Mouse (Mus musculus) spleen, adult 2 months (tissue): Measurements from ENCODE around the gene Dip2c. TPM values are rescaled to one million over a fixed set of nuclear protein-coding genes. Genes with fewer than 3 reads are reported as not detected.

Experiments used
- DNase-seq, 2 experiments: peaks; one replicate each; pipeline versions ENCODE4 v3.0.0 to v3.0.0-alpha.2; 2012 to 2021; ENCODE audit warnings: low spot score in 2 of 2, low read depth in 1 of 2
- H3K27ac ChIP-seq: fragments of 200-500 bp; 2 replicates; pipeline ENCODE4 v1.5.1; 2012; ENCODE audit warnings: low read length, inconsistent platforms; ENCODE audit not compliant: insufficient read depth
- H3K27me3 ChIP-seq: fragments of 200-500 bp; 2 replicates; pipeline ENCODE4 v1.6.1; 2012; ENCODE audit warnings: mild to moderate bottlenecking, moderate library complexity, low read length, inconsistent platforms; ENCODE audit not compliant: control insufficient read depth, insufficient read depth
- H3K36me3 ChIP-seq: fragments of 200-500 bp; 2 replicates; pipeline ENCODE4 v1.6.1; 2012; ENCODE audit warnings: mild to moderate bottlenecking, low read length, inconsistent platforms; ENCODE audit not compliant: control insufficient read depth, insufficient read depth
- H3K4me1 ChIP-seq: fragments of 200-500 bp; 2 replicates; pipeline ENCODE4 v1.6.1; 2011; ENCODE audit warnings: inconsistent platforms; ENCODE audit not compliant: control insufficient read depth, insufficient read depth, insufficient read length
- H3K4me3 ChIP-seq: fragments of 200-500 bp; 2 replicates; pipeline ENCODE4 v1.5.1; 2011; ENCODE audit warnings: mild to moderate bottlenecking, inconsistent platforms; ENCODE audit not compliant: insufficient read depth, insufficient read length; ENCODE audit errors: extremely low read depth
- CTCF ChIP-seq: fragments of 200-500 bp; IDR thresholded peaks from 2 replicates; pipeline ENCODE4 v1.5.1; 2011; ENCODE audit warnings: mild to moderate bottlenecking, inconsistent platforms; ENCODE audit not compliant: insufficient read depth, insufficient read length, insufficient replicate concordance; ENCODE audit errors: extremely low read depth
- POLR2A ChIP-seq: fragments of 200-500 bp; IDR thresholded peaks from 2 replicates; pipeline ENCODE4 v1.6.1; 2011; ENCODE audit warnings: low read depth, low read length, inconsistent platforms
- WGBS: fragments of 180-500 bp; shearing (Covaris S2); methylation state at CpG from one replicate; pipeline ENCODE4 v1.1.7; 2018; 5-methylcytosine and 5-hydroxymethylcytosine counted together
- polyA plus RNA-seq: library from polyadenylated mRNA; depleted of rRNA; stranded (reverse); fragments of >200 nt; gene quantifications from 2 replicates; pipeline ENCODE4 v1.2.3, GENCODE M21; 2012

Dip2c gene
- polyA plus RNA-seq, 1 experiment: 2.3 TPM

GRCm38 (mm10) chr13:9319745-9320144, 43.4 kb downstream of the Dip2c start:
- 87% methylated on average over 2 of the region's 2 CpGs for WGBS
- Histone ChIP-seq H3K27ac (no peak overlapping the region), H3K36me3 (no peaks in the 10 kb centered on the region), H3K4me3 (no peak overlapping the region), H3K4me1 (no peaks in the 10 kb centered on the region), H3K27me3 (no peaks in the 10 kb centered on the region)
- TF ChIP-seq POLR2A (no peak), CTCF (no peak)
- DNase-seq: no peak

- Histone ChIP-seq H3K36me3 (no peaks in the 10 kb centered on the region), H3K4me1 (no peaks in the 10 kb centered on the region), H3K4me3 (no peak overlapping the region), H3K27me3 (no peaks in the 10 kb centered on the region), H3K27ac (no peak overlapping the region)
- DNase-seq: no peak
- WGBS: 75% methylated on average over 1 of the region's 1 CpGs
- TF ChIP-seq CTCF (no peak), POLR2A (no peak)
Observed at GRCm38 (mm10) chr13:9325262-9325661, 48.9 kb downstream of the Dip2c start.

- Histone ChIP-seq H3K4me1 (no peaks in the 10 kb centered on the region), H3K4me3 (no peak overlapping the region), H3K36me3 (no peaks in the 10 kb centered on the region), H3K27me3 (no peaks in the 10 kb centered on the region), H3K27ac (no peak overlapping the region)
- no peak for DNase-seq
- WGBS: 93% methylated on average over 1 of the region's 1 CpGs
- TF ChIP-seq POLR2A (no peak), CTCF (no peak)
Observed at GRCm38 (mm10) chr13:9329307-9329915, 53.1 kb downstream of the Dip2c start.

GRCm38 (mm10) chr13:9333187-9333586, 56.9 kb downstream of the Dip2c start:
- Histone ChIP-seq H3K27ac (no peak overlapping the region), H3K36me3 (no peaks in the 10 kb centered on the region), H3K27me3 (no peaks in the 10 kb centered on the region), H3K4me3 (no peak overlapping the region), H3K4me1 (no peaks in the 10 kb centered on the region)
- TF ChIP-seq CTCF: no peak
- TF ChIP-seq POLR2A: no peak
- no peak for DNase-seq

GRCm38 (mm10) chr13:9340293-9340692, 64.0 kb downstream of the Dip2c start:
- TF ChIP-seq POLR2A: no peak
- TF ChIP-seq CTCF: no peak
- 69% methylated on average over 4 of the region's 4 CpGs for WGBS
- no peak overlapping the region for H3K27ac ChIP-seq
- DNase-seq: no peak
- no peak overlapping the region for H3K4me3 ChIP-seq
- no peaks in the 10 kb centered on the region for H3K27me3 ChIP-seq
- no peaks in the 10 kb centered on the region for H3K36me3 ChIP-seq
- H3K4me1 ChIP-seq: no peaks in the 10 kb centered on the region

GRCm38 (mm10) chr13:9342696-9343095, 66.4 kb downstream of the Dip2c start:
- 88% methylated on average over 1 of the region's 1 CpGs for WGBS
- no peak for DNase-seq
- no peak overlapping the region for H3K4me3 ChIP-seq
- TF ChIP-seq POLR2A (no peak), CTCF (no peak)
- H3K36me3 ChIP-seq: no peaks in the 10 kb centered on the region
- H3K27me3 ChIP-seq: no peaks in the 10 kb centered on the region
- no peaks in the 10 kb centered on the region for H3K4me1 ChIP-seq
- no peak overlapping the region for H3K27ac ChIP-seq

- H3K27me3 ChIP-seq: no peaks in the 10 kb centered on the region
- DNase-seq: no peak
- no peak for TF ChIP-seq CTCF
- no peak for TF ChIP-seq POLR2A
- H3K27ac ChIP-seq: no peak overlapping the region
- 90% methylated on average over 3 of the region's 3 CpGs for WGBS
- no peaks in the 10 kb centered on the region for H3K36me3 ChIP-seq
- no peaks in the 10 kb centered on the region for H3K4me1 ChIP-seq
- no peak overlapping the region for H3K4me3 ChIP-seq
Observed at GRCm38 (mm10) chr13:9347448-9347847, 71.1 kb downstream of the Dip2c start.
